Mouse (Mus musculus) lung, adult 18-20 months (tissue): ENCODE results near the gene Syngr3.

ENCODE experiments used
- DNase-seq, 2 experiments: peaks; one replicate each; pipeline ENCODE4 v3.0.0; 2022; ENCODE audit warnings: mixed read lengths in 2 of 2

Syngr3 gene

DNA sequence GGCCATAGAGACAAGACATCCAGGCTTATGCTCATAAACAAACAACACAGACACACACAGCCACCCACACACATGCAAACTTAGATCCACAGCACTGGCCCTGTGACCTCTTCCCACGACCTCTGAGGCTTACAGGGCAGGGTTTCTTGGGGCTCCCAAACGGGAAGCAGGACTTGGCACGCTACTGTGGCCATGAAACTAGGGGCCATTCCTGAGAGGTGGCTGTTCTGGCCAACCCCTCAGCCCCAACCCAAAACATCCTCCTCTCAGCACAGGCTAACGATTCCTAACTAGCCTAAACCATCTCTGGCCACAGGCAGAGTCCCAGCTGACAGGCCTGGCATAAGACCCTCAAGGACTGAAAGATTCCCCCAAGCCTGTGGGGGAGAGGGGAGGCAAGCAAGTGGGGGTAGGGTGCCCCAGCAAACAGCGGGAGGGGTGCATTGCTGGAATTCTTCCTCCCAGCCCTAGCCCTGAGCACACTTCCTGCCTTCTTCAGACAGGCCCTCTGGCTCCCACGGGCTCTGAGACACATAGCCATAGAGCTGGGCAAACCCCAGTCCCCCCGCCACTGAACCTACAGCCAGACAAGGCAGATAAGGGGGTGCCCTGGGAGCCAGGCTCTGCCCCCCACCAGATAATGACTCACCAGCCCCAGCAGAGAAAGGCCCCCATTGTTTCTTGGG, 45.6 kb downstream of the Syngr3 start:
- DNase-seq: peak; percentile 63 to 69

DNA sequence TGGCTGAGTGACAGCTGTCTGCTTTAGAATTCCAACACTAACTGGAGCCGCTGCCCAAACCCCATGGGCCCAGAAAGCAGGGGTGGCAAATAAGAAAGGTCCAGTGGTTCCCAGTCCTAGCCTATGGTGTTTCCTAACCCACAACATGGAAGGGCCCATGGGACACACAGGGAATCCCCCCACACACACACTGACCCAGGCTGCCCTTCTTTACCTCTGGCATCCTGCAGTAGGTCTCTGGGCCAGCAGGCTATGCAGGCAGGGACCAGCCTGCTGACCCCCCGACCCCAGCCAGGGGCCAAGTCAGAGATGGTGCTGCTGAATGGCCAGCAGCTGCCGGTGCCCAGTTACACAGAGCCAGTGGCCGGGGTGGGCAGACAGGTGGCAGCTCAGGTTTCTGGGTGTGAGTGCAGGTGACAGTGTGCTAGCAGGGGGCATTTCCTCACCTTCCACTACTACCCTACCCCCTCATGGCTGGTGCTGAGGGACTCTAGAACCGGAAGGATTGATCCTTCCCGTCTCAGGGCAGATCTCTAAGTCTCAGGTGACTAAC, 46.9 kb downstream of the Syngr3 start:
- DNase-seq: no peak

GRCm38 (mm10) chr17:24641944-24642343, 47.8 kb downstream of the Syngr3 start:
- DNase-seq: no peak

GRCm38 (mm10) chr17:24640581-24640980, 49.2 kb downstream of the Syngr3 start:
- DNase-seq: no peak

DNA sequence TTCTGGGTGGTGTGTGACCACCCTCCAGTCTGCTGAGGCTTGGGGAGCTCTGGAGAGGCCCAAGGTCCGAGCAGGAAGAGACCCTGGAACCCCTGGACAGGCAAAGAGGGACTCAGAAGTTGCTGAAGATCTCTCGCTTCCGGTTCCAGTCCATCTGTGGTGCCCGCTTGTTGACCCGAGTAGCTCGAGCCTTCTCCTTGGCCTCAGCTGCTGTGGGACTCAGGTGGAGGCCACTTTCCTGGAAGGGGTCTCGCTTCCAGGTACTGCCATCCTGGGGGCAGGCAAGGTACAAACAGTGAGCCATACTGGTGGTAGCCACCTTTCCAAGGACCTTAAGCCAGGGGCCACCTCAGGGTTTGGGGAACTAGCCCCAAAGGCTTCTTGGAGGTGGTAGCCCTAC, 49.6 kb downstream of the Syngr3 start:
- DNase-seq: no peak

GRCm38 (mm10) chr17:24639571-24639988, 50.2 kb downstream of the Syngr3 start:
- no peak for DNase-seq

DNA sequence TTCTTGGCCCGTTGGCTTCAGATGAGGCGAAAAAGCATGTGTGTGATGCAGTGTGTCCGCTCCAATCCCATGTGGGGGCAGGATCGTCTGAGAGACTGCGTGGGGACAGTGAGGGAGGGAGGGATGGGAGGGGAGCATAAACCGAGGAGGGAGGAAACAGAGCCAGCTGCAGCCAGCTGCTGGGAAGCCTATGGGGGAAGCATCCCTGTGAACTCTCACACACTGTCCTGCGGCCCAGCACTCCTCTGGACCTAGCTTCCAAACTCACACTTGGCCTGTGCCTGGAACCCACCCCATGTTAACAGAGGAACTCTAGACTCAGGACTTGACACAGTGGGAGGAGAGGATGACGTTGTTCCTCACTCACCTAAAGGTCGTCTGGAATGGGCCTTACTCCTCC, 50.9 kb downstream of the Syngr3 start:
- peak; percentile 55 to 62 for DNase-seq

DNA sequence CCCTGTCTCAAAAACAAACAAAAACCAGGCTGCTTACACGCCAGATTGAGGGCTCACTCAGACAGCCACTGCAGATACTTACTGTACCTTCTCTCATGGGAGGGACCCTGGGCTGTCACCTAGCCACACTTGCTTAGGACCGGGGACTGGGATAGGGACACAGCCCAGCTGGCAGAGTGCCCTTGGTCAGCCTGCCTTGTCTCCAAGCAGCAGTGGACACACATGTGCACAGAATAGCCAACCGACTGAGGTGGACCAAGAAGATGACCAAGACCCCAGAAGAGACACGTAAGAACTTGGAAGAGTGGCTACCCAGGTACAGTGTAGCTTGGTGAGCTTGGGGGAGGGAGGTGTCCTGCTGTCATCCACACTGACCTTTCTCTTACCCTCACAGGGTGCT, 51.5 kb downstream of the Syngr3 start:
- no peak for DNase-seq

GRCm38 (mm10) chr17:24636781-24637481, 52.8 kb downstream of the Syngr3 start:
- DNase-seq: peak; percentile 81 to 86

- no peak for DNase-seq
Measured at GRCm38 (mm10) chr17:24635694-24636093, 54.1 kb downstream of the Syngr3 start.
